Mouse (Mus musculus): ENCODE results near the gene Slc9a3r1.

Slc9a3r1 gene

DNA sequence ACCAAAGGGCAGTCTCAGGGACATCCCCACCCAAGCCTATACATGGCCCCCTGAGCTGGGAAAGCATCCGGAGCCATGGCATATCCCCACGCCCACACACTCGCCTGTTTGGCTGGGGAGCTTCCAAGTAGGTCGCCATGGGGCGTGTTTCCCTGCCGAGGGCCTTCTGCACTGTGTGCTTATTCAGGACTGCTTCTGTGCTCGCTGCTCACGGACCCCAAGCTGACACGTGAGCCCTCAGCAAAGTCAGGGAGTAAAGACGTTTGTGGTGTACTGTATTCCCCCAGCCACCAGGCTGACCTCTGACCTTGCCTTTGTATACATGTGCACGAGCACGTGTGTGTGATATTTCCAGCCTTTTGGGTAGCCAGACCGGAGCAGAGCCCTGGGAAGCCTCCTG, 49.0 kb downstream of the Slc9a3r1 start:
- in situ Hi-C loops (cut with MboI; ENCODE audit: low pct_unique_long_range_greater_than_20kb in 1 of 2, low sequenced_read_pairs in 2 of 2, unreplicated experiment in 1 of 2): no loop called here

GRCm38 (mm10) chr11:115215123-115215522, 52.0 kb downstream of the Slc9a3r1 start:
- in situ Hi-C loops (cut with MboI; ENCODE audit: low pct_unique_long_range_greater_than_20kb in 1 of 2, low sequenced_read_pairs in 2 of 2, unreplicated experiment in 1 of 2): no loop called here

- in situ Hi-C loops (cut with MboI; ENCODE audit: low pct_unique_long_range_greater_than_20kb in 1 of 2, low sequenced_read_pairs in 2 of 2, unreplicated experiment in 1 of 2): no loop called here
Measured at GRCm38 (mm10) chr11:115217439-115218410, 54.6 kb downstream of the Slc9a3r1 start.

DNA sequence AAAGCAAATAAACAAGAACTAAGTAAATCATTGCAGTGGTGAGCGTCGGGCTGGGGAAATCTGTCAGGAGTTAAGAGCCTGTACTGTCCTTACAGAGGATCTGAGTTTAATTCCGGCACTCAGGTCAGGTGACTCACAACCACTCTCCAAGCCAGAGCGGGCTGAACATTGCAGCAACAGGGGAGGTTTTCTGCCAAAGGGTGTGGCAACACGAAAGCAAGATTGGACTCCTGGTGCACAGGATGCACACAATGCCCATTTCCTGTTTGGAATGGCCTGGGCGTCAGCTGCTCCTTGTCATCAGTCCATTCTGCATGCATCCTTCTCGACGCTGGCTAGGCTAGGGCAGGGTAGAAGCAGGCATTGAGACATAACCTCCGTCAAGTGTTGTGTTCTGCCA, 56.1 kb downstream of the Slc9a3r1 start:
- in situ Hi-C loops (cut with MboI; ENCODE audit: low pct_unique_long_range_greater_than_20kb in 1 of 2, low sequenced_read_pairs in 2 of 2, unreplicated experiment in 1 of 2): no loop called here

DNA sequence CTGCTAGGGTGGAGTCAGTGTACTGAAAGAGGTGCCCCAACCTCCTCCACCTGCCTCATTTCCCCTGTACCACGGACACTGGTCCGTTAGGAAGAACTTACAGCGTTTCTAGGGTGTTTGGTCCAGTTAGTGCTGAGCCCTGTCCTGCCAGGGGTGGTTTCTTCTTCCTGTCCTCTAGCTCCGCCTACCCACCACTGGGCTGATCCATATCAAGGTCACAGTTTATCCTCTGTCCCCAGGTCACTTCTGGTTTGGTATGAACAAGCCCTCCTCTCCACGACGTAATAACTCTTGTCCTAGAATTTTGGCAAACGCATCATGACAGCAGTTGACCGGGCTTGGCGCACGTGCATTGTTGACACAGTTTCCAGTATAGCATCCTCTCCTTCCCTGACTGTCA, 56.5 kb downstream of the Slc9a3r1 start:
- in situ Hi-C loops (cut with MboI; ENCODE audit: low pct_unique_long_range_greater_than_20kb in 1 of 2, low sequenced_read_pairs in 2 of 2, unreplicated experiment in 1 of 2): no loop called here

DNA sequence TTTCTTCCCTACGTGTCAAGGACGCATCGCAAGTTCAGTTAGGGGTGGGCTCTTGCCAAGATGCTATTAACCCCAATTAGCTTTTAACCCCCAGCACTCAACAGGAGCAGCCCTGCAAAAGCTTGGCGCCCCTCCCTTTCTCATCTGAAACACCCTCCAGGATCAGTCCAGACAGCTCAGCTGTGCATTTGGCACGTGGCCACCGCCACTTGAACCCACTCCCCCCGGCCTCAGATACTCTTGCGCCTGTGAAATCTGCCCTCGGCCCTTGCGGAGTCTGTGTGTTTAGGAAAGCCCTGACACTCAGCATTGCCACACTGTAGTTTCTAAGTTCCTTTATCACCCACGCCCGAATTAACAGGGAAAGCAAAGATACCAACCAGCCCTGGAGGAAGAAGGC, 58.9 kb downstream of the Slc9a3r1 start:
- in situ Hi-C loops (cut with MboI; ENCODE audit: low pct_unique_long_range_greater_than_20kb in 1 of 2, low sequenced_read_pairs in 2 of 2, unreplicated experiment in 1 of 2): no loop called here

DNA sequence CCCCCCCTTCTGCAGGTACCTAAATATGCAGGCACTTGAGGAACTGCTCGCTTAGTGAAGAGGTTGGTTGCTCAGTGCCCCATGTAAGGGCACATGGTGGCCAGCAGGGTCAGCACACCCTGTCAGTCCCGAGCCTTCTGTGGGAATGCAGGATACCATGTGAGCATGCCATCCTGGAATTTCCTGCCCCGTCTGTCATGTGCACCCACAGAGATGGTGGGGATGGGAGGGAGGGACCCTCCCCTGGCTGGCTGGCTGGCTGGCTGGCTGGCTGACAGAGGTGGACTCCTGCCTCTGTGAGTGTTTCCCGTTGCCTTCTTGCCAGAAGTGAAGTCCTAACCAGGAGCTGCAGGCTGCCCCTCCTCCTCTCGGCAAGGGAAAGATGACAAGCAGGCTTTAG, 59.4 kb downstream of the Slc9a3r1 start:
- in situ Hi-C loops (cut with MboI; ENCODE audit: low pct_unique_long_range_greater_than_20kb in 1 of 2, low sequenced_read_pairs in 2 of 2, unreplicated experiment in 1 of 2): no loop called here

GRCm38 (mm10) chr11:115223451-115223850, 60.3 kb downstream of the Slc9a3r1 start:
- in situ Hi-C loops (cut with MboI; ENCODE audit: low pct_unique_long_range_greater_than_20kb in 1 of 2, low sequenced_read_pairs in 2 of 2, unreplicated experiment in 1 of 2): no loop called here

- in situ Hi-C loops (cut with MboI; ENCODE audit: low pct_unique_long_range_greater_than_20kb in 1 of 2, low sequenced_read_pairs in 2 of 2, unreplicated experiment in 1 of 2): no loop called here
Measured at GRCm38 (mm10) chr11:115223877-115224276, 60.7 kb downstream of the Slc9a3r1 start.

GRCm38 (mm10) chr11:115224889-115225288, 61.7 kb downstream of the Slc9a3r1 start:
- in situ Hi-C loops (cut with MboI; ENCODE audit: low pct_unique_long_range_greater_than_20kb in 1 of 2, low sequenced_read_pairs in 2 of 2, unreplicated experiment in 1 of 2): no loop called here

DNA sequence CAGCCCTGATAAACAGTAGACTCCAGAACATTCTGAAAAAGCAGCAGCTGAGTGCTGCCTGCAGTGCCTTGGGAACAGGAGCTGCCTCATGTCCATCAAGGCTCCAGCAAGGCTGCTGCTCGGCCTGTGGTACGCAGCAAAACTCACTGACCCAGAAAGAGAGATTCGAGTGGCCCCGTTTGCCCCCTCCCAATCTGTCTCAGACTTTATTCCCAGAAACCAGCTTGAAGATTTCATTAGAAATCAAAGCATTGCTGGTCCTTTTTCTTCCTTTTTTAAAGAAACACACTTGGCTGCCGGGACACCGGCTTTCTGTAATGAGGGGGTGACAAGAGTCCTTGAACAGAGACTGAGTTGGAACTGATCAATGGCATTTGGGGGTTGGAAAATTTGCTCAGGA, 62.2 kb downstream of the Slc9a3r1 start:
- in situ Hi-C loops (cut with MboI; ENCODE audit: low pct_unique_long_range_greater_than_20kb in 1 of 2, low sequenced_read_pairs in 2 of 2, unreplicated experiment in 1 of 2): no loop called here

- in situ Hi-C loops (cut with MboI; ENCODE audit: low pct_unique_long_range_greater_than_20kb in 1 of 2, low sequenced_read_pairs in 2 of 2, unreplicated experiment in 1 of 2): no loop called here
Measured at GRCm38 (mm10) chr11:115226811-115227491, 63.8 kb downstream of the Slc9a3r1 start.

DNA sequence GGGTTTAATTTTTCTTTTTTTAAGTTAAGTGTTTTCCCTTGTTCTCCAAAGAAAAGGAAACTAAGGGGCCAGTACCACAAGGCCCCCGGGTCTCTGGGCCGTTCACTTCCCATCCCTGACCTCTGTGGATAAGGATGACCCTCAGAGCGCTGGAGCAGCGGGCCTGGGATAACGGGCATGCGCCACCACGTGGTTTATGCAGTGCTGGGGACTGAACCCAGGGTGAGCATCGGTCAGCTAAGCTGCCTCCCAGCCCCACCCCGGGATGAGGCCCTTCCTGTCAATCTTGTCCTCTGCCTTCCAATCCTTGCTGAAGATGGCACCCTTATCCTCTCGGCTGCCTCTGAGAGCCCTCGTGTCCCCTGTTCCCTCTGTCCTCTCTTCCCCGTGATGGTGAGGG, 64.5 kb downstream of the Slc9a3r1 start:
- in situ Hi-C loops (cut with MboI; ENCODE audit: low pct_unique_long_range_greater_than_20kb in 1 of 2, low sequenced_read_pairs in 2 of 2, unreplicated experiment in 1 of 2): no loop called here

DNA sequence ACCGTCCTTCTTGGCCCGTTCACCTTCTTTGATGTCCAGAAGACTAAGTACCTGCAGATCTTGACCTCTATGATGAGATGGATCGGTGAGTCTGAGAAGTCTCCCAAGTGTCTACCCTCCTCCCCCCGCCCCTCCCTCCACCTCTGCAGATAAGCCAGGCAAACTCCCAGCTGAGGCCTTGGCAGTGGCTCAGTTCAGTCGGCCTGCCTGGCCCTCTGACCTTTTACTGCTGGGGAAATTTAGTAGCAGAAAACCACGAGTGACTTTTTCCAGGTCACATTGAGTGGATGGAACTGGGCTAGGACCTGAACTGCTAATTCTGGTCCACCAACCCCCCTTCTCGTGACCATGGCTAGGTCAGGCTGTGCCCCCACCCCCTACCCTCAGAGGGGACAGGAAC, 65.3 kb downstream of the Slc9a3r1 start:
- in situ Hi-C loops (cut with MboI; ENCODE audit: low pct_unique_long_range_greater_than_20kb in 1 of 2, low sequenced_read_pairs in 2 of 2, unreplicated experiment in 1 of 2): no loop called here

GRCm38 (mm10) chr11:115229021-115229930, 66.1 kb downstream of the Slc9a3r1 start:
- in situ Hi-C loops (cut with MboI; ENCODE audit: low pct_unique_long_range_greater_than_20kb in 1 of 2, low sequenced_read_pairs in 2 of 2, unreplicated experiment in 1 of 2): no loop called here
